Mouse (Mus musculus): Measurements from ENCODE around the gene Crls1. TPM values are rescaled to one million over a fixed set of nuclear protein-coding genes. Genes with fewer than 3 reads are reported as not detected.

The Crls1 gene
- polyA plus RNA-seq (2014; fragmentation: Nextera tagmentation; extraction: Ambion mirVana): 20.5 and 26.7 TPM in 2 replicates

DNA sequence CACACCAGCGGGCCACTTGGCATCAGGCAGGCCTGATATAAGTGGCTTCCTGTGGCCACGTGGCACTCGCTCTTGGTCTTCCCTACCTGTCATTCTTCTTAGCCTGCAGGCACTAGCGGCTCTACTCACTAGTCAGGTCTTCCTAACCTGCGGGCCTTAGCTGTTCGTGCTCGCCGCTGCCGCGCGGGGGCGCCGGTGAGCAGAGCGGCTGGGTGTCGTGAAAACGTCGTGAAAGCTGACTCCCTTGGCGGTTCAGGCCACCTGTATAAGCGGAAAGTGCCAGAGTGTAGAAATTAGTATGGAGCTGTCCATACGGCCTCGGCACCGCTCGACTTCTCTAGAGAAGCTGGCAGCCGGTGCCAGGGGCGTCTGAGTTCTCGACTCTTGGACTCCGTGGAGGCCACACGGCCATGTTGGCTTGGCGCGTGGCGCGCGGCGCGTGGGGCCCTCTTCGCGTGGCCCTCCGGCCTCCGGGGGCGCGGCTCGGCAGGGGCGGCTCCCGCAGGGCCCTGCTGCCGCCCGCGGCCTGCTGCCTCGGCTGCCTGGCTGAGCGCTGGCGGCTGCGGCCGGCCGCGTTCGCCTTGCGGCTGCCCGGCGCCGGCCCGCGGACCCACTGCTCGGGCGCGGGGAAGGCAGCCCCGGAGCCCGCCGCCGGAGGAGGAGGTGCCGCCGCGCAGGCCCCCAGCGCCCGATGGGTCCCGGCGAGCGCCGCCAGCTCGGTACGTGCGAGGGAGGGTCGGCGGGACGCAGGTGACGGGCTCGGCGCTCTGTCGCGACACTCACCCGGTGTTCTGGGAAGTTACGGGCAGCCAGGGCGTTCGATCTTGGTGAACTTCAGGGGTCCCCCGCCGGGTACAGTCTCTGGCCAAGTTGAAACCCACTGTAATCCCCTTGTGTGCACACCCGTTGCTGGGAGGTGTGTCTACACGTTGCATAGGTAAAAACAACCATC, at the start of gene Crls1:
TSS of gene Crls1 (plus strand) at position 260 of the 952 bp plus-strand sequence.
- H3K4me2 ChIP-seq (ENCODE audit: low read depth, low read length): peak within 1 kb of the TSS; percentile 70
- DNase-seq (ENCODE audit: low spot score): peak; percentile 94
- H3K9ac ChIP-seq (ENCODE audit: low read depth, low read length): peak within 1 kb of the TSS; percentile 83
- H3K27me3 ChIP-seq (replicated peaks; ENCODE audit: control insufficient read depth, insufficient read depth, low read length): no peaks in the 10 kb centered on the region
- peaks cover 9% of the 10 kb centered on the region for H3K4me1 ChIP-seq (ENCODE audit: control insufficient read depth, insufficient read depth, low read length)
- peak; percentile 94 for ATAC-seq (ENCODE audit: low read depth)
- no peaks in the 10 kb centered on the region for H3K9me3 ChIP-seq (ENCODE audit: control insufficient read depth, low read length)
- WGBS: under 1% methylated on average over 46 of the region's 96 CpGs
- peak within 1 kb of the TSS; percentile 73 for H3K27ac ChIP-seq (replicated peaks; ENCODE audit: low read depth, low read length)
- peak within 1 kb of the TSS; percentile 80 for H3K4me3 ChIP-seq (ENCODE audit: low read depth, low read length)
- H3K36me3 ChIP-seq (ENCODE audit: control insufficient read depth, insufficient read depth, low read length): peaks cover 20% of the 10 kb centered on the region; the same call in 1 of the 2 replicates

DNA sequence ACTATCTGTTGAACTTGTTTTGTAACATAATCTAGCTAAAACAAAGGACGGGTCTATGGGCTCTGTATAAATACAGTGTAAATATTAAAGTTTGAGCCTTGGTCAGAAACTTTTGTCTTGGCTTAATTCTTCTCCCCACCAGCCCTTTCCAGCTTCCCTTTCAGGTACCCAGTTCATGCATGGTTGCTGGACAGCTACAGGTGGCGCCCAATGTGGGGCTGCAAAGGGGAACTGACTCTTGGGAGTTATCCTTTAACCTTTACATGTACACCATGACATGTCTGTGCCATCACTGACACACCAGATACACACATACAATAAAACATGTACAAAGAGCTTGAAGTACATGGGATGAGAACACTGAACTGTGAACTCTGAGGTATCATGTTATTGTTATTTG, 43.5 kb upstream of the Crls1 start:
- Histone ChIP-seq H3K4me1 (ENCODE audit: control insufficient read depth, insufficient read depth, low read length) (no peaks in the 10 kb centered on the region), H3K9ac (ENCODE audit: low read depth, low read length) (no peak overlapping the region), H3K4me2 (ENCODE audit: low read depth, low read length) (no peak overlapping the region), H3K27me3 (replicated peaks; ENCODE audit: control insufficient read depth, insufficient read depth, low read length) (no peaks in the 10 kb centered on the region), H3K9me3 (ENCODE audit: control insufficient read depth, low read length) (no peaks in the 10 kb centered on the region), H3K4me3 (ENCODE audit: low read depth, low read length) (no peak overlapping the region), H3K36me3 (ENCODE audit: control insufficient read depth, insufficient read depth, low read length) (peaks cover 51% of the 10 kb centered on the region), H3K27ac (replicated peaks; ENCODE audit: low read depth, low read length) (no peak overlapping the region)
- no peak for ATAC-seq (ENCODE audit: low read depth)
- no peak for DNase-seq (ENCODE audit: low spot score)
- whole genome bisulfite sequencing: 83% methylated on average over 2 of the region's 2 CpGs

DNA sequence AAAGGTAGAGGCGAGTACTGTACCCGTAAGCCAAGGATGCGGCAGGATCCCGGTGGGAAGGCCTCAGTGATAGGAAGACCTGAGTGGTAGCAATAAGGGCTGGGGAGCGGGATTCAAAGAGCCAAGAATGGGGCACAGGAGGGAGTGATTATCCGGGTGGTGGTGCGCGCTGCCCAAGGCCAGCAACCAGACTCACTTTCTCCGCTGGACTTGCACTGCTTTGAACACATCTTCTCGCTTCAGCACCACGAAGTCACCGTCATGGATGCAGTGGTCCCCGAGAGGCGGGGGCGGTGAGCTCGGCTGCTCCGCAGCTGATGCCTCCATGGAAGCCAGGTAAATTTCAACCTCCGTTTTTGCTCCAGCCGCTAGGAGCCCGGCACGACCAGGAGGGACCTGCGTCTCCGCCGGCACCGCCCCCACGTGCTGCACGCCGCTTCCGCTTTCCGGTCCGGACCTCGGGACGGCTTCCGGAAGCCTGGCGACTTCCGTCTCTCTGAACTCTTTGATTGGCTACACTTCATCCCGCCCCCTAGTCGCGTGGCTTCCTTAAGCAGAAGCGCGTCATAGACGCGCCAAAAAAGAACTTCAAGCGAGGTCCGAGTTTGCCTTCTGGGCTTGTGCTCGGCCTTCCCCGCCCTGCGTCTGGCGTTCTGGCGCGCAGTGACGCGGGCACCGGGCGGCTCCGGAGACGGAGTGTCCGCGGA, 30.7 kb upstream of the Crls1 start, which contains the start of the genes Trmt6 and Mcm8:
TSS of gene Trmt6 (minus strand) at position 448 of the 707 bp plus-strand sequence.
TSS of gene Mcm8 (plus strand) at position 534 of the 707 bp plus-strand sequence.
- H3K27me3 ChIP-seq (replicated peaks; ENCODE audit: control insufficient read depth, insufficient read depth, low read length): no peaks in the 10 kb centered on the region
- peak within 1 kb of the TSS; percentile 77 for H3K4me3 ChIP-seq (ENCODE audit: low read depth, low read length)
- DNase-seq (ENCODE audit: low spot score) (peak; percentile 99), ATAC-seq (ENCODE audit: low read depth) (peak; percentile 100)
- H3K36me3 ChIP-seq (ENCODE audit: control insufficient read depth, insufficient read depth, low read length): peaks cover 12% of the 10 kb centered on the region; the same call in 1 of the 2 replicates
- peak within 1 kb of the TSS; percentile 81 for H3K4me2 ChIP-seq (ENCODE audit: low read depth, low read length)
- under 1% methylated on average over 53 of the region's 59 CpGs for WGBS
- H3K27ac ChIP-seq (replicated peaks; ENCODE audit: low read depth, low read length): peak within 1 kb of the TSS; percentile 82
- peaks cover 4% of the 10 kb centered on the region for H3K4me1 ChIP-seq (ENCODE audit: control insufficient read depth, insufficient read depth, low read length)
- no peaks in the 10 kb centered on the region for H3K9me3 ChIP-seq (ENCODE audit: control insufficient read depth, low read length)
- H3K9ac ChIP-seq (ENCODE audit: low read depth, low read length): peak within 1 kb of the TSS; percentile 83

DNA sequence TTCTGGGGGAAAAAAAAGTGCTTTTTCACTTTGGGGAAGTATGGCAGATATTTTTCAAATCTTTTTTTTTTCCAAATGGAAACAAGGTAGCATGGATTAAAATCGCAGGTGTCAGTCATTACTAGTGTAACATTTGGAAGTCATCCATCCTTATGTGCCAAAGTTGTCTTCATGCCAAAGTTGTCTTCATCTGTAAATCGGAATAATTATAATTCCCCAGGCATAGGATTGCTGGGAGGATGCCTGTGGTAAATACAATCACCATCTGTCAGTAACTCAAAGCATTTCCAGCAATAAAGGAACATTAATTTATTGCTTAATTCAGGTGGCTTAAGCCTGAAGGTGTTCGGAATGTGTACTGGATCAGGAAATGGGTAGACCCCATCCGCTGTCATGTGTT, 5.4 kb upstream of the Crls1 start:
- Histone ChIP-seq H3K27ac (replicated peaks; ENCODE audit: low read depth, low read length) (no peak overlapping the region), H3K4me1 (ENCODE audit: control insufficient read depth, insufficient read depth, low read length) (no peaks in the 10 kb centered on the region), H3K4me2 (ENCODE audit: low read depth, low read length) (no peak overlapping the region), H3K9ac (ENCODE audit: low read depth, low read length) (no peak overlapping the region), H3K36me3 (ENCODE audit: control insufficient read depth, insufficient read depth, low read length) (peaks cover 34% of the 10 kb centered on the region; the same call in 1 of the 2 replicates), H3K27me3 (replicated peaks; ENCODE audit: control insufficient read depth, insufficient read depth, low read length) (no peaks in the 10 kb centered on the region), H3K4me3 (ENCODE audit: low read depth, low read length) (no peak overlapping the region), H3K9me3 (ENCODE audit: control insufficient read depth, low read length) (no peaks in the 10 kb centered on the region)
- DNase-seq (ENCODE audit: low spot score) (no peak), ATAC-seq (ENCODE audit: low read depth) (no peak)
- WGBS: 91% methylated on average over 4 of the region's 4 CpGs

DNA sequence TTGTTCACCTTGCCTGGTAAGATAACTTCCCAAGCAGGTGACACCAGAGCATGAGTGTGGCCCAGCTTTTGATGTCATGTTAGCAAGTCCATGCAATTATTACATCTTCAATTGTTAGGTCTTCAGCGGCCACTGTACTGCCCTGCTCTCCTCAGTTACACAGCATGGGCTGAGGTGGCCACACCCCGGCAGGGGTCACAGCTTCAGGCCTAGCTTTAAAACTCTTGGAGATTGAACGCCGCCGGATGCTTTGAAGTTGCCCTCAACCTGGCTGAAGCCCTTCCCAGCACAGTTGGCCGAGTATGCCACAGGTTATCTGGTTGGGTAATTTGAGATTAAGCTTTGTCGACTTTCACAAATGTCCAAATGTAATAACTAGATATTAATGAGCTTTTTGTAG, 1.1 kb downstream of the Crls1 start:
- H3K4me3 ChIP-seq (ENCODE audit: low read depth, low read length): peak overlapping the region; percentile 80
- WGBS: 35% methylated on average over 7 of the region's 7 CpGs
- H3K27me3 ChIP-seq (replicated peaks; ENCODE audit: control insufficient read depth, insufficient read depth, low read length): no peaks in the 10 kb centered on the region
- H3K4me1 ChIP-seq (ENCODE audit: control insufficient read depth, insufficient read depth, low read length): peaks cover 9% of the 10 kb centered on the region
- peak overlapping the region; percentile 83 for H3K9ac ChIP-seq (ENCODE audit: low read depth, low read length)
- H3K4me2 ChIP-seq (ENCODE audit: low read depth, low read length): peak overlapping the region; percentile 70
- H3K27ac ChIP-seq (replicated peaks; ENCODE audit: low read depth, low read length): no peak overlapping the region
- H3K9me3 ChIP-seq (ENCODE audit: control insufficient read depth, low read length): no peaks in the 10 kb centered on the region
- DNase-seq (ENCODE audit: low spot score) (no peak), ATAC-seq (ENCODE audit: low read depth) (no peak)
- H3K36me3 ChIP-seq (ENCODE audit: control insufficient read depth, insufficient read depth, low read length): peaks cover 21% of the 10 kb centered on the region; the same call in 1 of the 2 replicates

DNA sequence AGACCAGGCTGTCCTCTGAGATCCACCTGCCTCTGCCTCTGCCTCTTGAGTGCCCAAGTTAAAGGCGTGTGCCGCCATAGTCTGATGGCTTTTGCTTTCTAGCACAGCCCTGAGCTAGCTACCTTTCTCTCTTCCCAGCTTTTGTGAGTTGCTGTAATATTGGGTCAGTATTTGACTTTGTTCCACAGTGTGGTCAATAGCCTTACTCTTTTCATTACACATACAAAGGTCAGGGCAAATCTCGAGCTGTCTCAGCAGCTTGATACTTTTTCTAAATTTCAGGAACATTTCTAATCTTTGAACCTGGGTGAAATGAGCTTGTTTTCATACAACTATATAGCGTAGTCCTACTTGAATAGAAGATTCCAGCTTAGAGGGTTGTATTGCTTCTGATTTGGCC, 1.9 kb downstream of the Crls1 start:
- no peak for DNase-seq (ENCODE audit: low spot score)
- Histone ChIP-seq H3K36me3 (ENCODE audit: control insufficient read depth, insufficient read depth, low read length) (peaks cover 22% of the 10 kb centered on the region; the same call in 1 of the 2 replicates), H3K27me3 (replicated peaks; ENCODE audit: control insufficient read depth, insufficient read depth, low read length) (no peaks in the 10 kb centered on the region), H3K4me2 (ENCODE audit: low read depth, low read length) (no peak overlapping the region), H3K4me3 (ENCODE audit: low read depth, low read length) (no peak overlapping the region), H3K9me3 (ENCODE audit: control insufficient read depth, low read length) (no peaks in the 10 kb centered on the region), H3K4me1 (ENCODE audit: control insufficient read depth, insufficient read depth, low read length) (peaks cover 9% of the 10 kb centered on the region), H3K9ac (ENCODE audit: low read depth, low read length) (no peak overlapping the region), H3K27ac (replicated peaks; ENCODE audit: low read depth, low read length) (no peak overlapping the region)
- ATAC-seq (ENCODE audit: low read depth): no peak
- 90% methylated on average over 4 of the region's 4 CpGs for WGBS

DNA sequence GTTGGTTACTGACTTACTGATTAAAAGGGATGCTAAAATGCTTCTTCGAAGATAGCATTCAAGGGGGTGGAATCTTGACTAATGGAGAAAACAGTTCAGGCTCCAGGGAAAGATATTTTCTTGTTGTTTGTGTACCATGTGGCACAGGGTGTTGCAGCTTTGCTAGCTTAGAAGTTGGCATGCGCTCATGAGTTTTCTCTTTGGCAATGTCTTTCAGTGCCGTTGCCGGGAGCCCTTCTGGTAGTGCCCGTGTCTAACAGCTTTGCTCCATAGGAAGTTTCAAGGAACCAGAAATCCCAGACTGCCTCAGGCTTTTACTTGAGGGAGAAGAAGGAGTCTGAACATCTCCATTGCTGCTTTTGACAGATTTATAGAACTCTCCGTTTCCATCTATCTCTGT, 2.7 kb downstream of the Crls1 start:
- H3K9me3 ChIP-seq (ENCODE audit: control insufficient read depth, low read length): no peaks in the 10 kb centered on the region
- 94% methylated on average over 6 of the region's 6 CpGs for WGBS
- H3K9ac ChIP-seq (ENCODE audit: low read depth, low read length): no peak overlapping the region
- H3K27ac ChIP-seq (replicated peaks; ENCODE audit: low read depth, low read length): no peak overlapping the region
- peaks cover 29% of the 10 kb centered on the region; the same call in 1 of the 2 replicates for H3K36me3 ChIP-seq (ENCODE audit: control insufficient read depth, insufficient read depth, low read length)
- no peaks in the 10 kb centered on the region for H3K27me3 ChIP-seq (replicated peaks; ENCODE audit: control insufficient read depth, insufficient read depth, low read length)
- no peak overlapping the region for H3K4me3 ChIP-seq (ENCODE audit: low read depth, low read length)
- H3K4me1 ChIP-seq (ENCODE audit: control insufficient read depth, insufficient read depth, low read length): peaks cover 9% of the 10 kb centered on the region
- ATAC-seq (ENCODE audit: low read depth): no peak
- no peak overlapping the region for H3K4me2 ChIP-seq (ENCODE audit: low read depth, low read length)
- no peak for DNase-seq (ENCODE audit: low spot score)

DNA sequence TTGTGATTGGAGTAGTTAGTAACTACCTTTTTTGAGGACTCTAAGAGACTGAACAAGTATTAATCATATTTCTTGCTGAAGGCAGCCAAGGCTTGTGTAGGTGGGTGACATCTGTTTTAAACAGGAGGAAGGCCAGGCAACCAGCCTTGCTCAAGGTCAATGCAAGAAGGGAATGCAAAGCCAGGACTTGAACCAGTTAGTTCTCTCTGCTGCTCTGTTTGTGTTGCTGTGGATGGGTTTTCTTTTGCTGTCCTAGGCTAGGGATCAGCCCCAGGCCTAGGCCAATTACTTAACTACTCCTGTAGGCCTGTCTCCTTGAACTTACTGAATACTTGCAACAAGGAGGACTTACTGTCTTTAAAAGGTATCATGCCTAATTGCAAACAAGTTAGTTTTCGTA, 6.6 kb downstream of the Crls1 start:
- H3K27ac ChIP-seq (replicated peaks; ENCODE audit: low read depth, low read length): no peak overlapping the region
- H3K27me3 ChIP-seq (replicated peaks; ENCODE audit: control insufficient read depth, insufficient read depth, low read length): no peaks in the 10 kb centered on the region
- WGBS: 84% methylated on average over 1 of the region's 1 CpGs
- H3K9me3 ChIP-seq (ENCODE audit: control insufficient read depth, low read length): no peaks in the 10 kb centered on the region
- no peak overlapping the region for H3K4me3 ChIP-seq (ENCODE audit: low read depth, low read length)
- ATAC-seq (ENCODE audit: low read depth) (no peak), DNase-seq (ENCODE audit: low spot score) (no peak)
- no peak overlapping the region for H3K4me2 ChIP-seq (ENCODE audit: low read depth, low read length)
- peaks cover 2% of the 10 kb centered on the region; the same call in 1 of the 2 replicates for H3K4me1 ChIP-seq (ENCODE audit: control insufficient read depth, insufficient read depth, low read length)
- no peak overlapping the region for H3K9ac ChIP-seq (ENCODE audit: low read depth, low read length)
- H3K36me3 ChIP-seq (ENCODE audit: control insufficient read depth, insufficient read depth, low read length): peaks cover 33% of the 10 kb centered on the region; the same call in 1 of the 2 replicates
